Mouse (Mus musculus): ENCODE results near the gene Pigu.

Pigu gene

DNA sequence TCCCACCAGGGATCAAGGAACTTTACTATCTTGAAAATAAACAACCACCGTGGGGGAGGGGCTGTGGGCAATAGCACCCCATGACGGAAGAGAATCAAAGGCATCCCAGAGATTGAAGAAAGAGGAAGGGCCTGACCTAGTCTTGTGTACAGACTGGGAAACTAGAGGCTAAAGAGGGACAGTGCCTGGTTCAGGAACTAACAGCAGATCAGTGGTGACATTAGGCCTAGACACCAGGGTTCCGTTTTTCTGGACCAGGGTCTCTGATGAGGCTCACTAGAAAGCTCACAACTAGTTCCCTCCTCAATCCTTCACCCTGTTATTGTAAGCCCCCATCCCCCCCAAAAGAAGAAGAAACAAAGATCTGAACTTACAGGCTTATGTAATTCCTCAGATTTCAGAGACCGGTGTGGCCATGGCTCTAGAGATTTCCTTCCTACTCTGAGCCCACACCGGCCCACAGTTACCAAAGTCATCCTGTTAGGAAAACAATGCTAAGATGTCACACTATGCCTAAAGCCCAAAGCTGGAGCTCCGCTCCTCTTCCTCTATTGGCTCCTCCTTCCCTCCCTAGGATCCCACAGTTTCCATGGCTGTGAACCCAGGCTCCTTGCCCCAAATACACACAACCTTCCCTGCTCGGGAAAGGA lies 10.5 kb upstream of the Pigu start:
- DNase-seq (ENCODE audit: low spot score in 2 of 2), result no peak

DNA sequence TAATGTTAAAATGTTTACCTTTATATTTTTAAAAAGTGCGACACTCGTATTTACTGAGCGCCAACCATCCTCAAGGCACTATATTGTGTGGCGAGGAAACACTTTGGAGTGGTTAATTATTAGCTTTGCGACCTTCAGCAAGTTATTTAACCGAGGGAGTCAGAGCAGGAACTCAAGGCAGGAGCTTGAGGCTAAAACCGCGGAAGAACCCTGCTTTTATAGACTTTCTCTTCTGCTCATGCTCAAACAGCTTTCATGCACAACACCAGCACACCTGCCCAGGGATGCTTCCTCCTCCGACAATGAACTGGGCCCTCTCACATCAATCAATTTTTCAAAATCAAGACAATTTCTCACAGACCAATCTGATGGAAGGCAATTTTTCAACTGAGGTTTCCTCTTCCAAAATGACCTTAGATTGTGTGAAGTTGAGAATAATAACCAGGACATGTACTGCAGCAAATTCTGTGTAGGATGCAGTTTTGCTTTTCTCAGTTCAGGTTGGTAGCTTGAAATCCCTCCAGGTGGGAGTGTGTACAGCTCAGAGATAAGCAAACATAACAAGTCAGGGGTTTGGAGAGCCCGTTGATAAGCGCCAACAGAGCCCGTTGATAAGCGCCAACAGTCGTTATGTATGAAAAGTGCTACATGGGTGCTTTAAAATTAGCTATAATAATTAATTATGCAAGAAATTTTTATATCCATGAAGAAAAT lies 613 bp upstream of the Pigu start:
- no peak for DNase-seq (ENCODE audit: low spot score in 2 of 2)

DNA sequence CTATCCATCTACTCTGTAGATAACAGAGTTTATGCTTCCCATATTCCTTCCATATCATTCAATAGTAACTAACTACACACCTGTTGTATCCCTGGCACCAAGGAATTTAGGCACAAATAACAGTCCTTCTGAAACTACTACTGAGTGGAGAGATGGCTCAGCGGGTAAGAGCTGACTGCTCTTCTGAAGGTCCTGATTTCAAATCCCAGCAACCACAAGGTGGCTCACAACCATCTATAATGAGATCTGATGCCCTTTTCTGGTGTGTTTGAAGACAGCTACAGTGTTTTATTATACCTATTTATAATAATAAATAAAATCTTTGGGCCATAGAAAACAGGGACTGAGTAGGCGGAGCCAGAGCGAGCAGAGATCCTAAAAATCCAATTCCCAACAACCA lies 2.8 kb downstream of the Pigu start:
- no peak for DNase-seq (ENCODE audit: low spot score in 2 of 2)

DNA sequence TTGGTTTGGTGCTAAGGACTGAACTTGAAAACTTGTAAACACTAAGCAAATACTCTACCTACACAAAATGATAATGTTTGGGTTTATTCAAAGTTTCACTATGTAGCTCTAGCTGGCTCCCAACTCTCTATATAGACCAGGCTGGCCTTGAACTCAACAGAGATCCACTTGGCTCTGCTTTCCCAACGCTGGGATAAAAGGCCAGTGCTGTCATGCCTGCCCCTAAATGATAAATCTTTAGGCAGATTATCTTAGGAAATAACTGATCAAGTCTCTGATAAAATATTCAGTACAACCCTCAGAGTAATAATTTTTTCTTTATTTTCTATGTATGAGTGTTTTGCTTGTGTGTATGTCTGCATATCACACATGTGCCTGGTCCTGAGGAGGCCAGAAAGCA lies 10.6 kb downstream of the Pigu start:
- DNase-seq (ENCODE audit: low spot score in 2 of 2), result no peak

DNA sequence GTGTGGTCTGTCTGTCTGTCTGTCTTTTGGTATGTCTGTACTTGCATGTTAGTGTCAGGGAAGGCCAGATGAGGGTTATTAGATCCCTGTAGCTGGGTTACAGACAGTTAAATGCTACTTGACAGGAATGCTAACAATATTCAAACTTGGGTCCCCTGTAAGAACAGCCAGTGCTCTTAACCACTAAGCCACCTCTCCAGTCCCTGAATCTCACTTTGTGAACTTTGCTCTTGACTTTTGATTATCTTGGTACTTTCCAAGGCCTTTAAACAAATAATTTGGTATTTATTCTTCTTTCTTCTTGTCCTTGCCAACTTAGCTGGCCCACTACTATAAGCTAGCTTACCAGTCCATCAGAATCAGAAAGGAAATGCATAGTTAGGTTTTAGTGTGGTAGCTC lies 17.1 kb downstream of the Pigu start:
- DNase-seq (ENCODE audit: low spot score in 2 of 2), result no peak

DNA sequence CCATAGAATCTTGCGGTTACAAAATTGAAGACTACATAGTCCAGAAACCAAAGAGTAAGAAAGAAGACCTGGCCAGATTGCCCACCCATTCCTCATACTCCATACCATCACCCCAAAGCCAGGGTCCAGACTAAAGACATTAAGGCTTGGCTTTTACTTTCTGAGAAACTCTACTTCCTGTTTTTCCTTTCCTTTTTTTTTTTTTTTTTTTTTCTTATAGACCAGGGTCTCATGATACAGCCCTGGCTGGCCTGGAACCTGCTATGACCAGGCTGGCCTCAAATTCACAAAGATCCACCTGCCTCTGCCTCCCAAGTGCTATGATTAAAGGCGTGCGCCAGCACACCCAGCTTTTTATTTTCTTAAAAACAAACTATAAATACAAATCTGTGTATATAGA lies 21.0 kb downstream of the Pigu start:
- no peak for DNase-seq (ENCODE audit: low spot score in 2 of 2)

DNA sequence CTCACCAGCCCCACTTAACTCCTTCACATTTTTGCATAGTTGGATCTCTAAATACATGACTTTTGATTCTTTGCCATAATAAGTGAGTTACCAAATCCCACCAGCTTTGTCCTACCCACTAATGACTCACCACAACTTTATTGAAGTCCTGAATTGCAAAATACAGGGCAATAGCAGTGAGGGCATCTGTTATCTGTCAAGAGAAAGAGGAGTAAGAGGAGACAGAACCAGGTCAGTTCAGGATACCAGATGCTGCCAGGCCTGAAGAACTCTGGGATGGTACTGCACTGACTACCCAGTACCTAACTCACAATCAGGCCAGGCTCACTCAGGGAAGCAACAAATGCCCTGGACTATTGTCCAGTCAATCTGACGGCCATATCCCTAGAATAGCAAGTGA lies 22.0 kb downstream of the Pigu start:
- DNase-seq (ENCODE audit: low spot score in 2 of 2), result no peak

DNA sequence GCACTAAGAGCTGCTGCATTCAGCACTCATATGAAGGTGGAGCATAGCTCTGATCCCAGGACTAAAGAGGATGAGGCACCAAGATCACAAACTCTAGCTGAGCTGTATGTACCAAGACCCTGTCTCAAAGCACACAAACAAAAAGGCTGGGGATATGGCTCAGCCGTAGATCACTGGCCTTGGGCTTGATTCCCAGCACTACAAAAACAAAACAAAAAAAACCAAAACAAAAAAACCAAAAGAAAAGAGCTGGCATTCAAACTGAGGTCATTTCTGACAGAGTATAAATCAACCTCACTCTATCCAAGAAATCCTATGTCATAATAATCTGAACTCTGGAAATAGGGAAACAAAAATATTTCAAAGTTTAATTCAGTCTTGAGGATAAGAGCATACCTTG lies 23.8 kb downstream of the Pigu start:
- DNase-seq (ENCODE audit: low spot score in 2 of 2), result no peak

DNA sequence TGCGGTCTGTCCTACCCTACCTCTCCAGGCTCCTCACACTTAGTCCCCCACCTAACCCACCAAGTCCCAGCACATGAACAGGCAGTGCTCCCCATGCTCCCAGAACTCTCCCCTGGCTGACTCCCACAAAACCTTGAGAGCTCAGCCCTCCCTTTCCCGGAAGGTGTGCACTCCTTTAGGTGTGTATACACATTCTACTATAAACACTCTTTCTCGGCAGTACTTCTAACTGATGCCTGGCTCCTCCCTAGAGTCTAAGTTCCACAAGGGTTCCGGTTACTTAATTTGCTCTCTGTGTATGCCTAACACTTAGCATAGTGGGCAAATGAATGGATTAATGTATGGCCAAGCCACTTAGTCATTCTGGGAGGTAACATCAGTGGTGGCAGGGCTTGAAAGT lies 25.9 kb downstream of the Pigu start:
- no peak for DNase-seq (ENCODE audit: low spot score in 2 of 2)

DNA sequence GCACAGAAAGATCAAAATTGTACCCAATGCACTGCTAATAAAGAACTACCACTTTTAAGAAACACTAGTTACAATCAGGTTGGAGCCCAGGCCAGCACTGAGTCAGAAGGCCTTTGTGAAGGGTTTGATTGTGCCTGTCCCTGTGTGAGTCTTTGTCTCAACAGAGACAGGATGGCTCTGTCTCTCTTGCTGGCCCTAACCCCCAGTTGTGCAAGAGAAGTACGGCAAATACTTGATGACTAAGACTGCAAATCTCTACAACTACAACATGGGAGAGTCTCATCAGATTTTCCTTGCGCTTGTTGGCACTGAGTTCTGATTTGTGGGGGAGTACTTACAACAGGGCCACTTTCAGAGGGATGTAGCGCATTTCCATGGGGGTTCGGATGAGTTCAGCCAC lies 26.4 kb downstream of the Pigu start:
- DNase-seq (ENCODE audit: low spot score in 2 of 2), result no peak

DNA sequence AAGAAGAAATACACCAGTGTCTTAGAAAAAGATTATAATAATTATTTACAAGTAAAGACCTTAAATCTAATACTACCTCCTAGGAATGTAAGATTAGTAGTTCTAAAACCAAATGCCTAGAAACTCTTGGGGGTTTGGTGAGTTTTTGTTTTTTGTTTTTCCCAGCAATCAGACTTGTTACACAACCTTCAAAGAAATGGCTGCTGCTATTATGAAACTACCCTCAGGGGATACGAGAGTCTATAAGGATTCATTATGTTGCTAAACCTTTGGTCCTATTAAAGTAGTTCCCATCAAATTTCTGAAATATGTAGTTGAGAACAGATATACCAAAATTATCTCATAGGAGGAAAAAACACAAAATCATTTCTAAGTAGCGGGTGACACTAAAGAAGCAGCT lies 27.5 kb downstream of the Pigu start:
- DNase-seq (ENCODE audit: low spot score in 2 of 2), result no peak

DNA sequence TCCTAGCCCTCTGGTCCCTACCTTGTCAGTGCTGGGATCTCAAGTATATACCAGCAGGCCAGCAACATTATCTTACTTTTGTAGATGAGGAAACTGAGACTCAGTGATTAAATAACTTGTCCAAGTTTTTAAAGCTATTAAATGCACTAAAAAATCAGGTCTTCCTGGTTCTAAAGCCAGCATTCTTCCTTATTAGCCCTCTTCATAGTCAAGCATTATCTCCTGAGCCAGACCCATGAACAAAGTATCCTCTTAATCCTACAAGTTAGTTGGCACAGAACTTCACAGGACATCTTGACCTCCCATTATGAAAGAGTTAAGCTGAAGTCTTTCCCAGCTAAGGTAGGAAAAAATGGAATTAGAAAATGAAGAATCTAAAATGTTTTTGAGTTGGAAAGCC lies 28.3 kb downstream of the Pigu start:
- no peak for DNase-seq (ENCODE audit: low spot score in 2 of 2)

DNA sequence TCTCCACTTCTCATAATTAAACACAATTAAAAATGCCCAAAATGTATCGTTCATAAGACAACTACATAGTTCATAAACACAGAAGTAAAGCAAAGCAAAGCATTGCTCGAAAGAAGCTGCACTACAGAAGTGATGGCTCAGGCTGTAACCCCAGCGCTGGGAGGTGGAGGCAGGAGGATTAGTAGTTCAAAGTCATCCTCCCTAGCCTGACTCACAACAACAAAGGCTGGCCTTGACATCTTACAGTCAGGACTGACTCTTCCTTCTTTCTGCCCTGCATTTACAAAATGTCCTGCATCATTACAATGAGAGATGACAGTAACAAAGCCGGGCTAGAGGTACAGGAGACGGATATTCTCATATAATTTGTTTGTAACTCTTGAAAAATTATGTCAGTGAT lies 29.3 kb downstream of the Pigu start:
- no peak for DNase-seq (ENCODE audit: low spot score in 2 of 2)

DNA sequence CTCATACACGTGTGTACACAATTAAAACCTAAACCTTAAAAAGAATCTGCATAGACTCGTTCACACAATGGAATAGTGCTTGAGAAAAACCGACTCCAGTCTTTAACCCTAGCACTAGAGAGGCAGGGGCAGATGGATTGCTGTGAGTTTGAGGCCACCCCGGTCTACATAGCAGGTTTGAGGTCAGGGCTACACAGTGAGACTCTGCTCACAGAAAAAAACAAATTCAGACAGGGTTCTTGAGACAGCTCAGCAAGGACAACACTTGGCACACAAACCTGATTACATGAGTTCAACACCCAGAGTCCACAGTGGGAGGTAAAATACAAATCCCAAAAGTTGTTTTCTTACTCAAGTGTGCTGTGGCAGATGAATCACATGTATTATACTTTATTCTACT lies 31.2 kb downstream of the Pigu start:
- no peak for DNase-seq (ENCODE audit: low spot score in 2 of 2)

DNA sequence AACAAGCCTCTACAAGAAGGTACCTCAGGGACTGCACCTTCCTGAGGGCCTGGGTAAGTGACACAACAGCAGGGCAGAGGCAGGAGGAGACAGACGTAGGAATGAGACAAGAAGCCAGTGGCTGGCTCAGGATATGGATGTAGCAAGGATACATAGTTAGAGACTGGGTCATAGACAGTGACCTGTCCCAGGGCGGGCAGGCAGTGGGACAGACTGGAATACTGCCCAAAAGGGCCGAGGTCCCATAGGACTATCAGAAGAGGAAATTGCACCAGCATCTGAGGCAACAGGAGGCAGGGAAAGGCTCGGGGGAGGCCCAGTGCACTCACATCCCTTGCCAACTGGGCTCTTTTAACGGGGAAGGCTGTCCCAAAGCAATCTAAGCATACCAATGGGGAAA lies 36.6 kb downstream of the Pigu start:
- no peak for DNase-seq (ENCODE audit: low spot score in 2 of 2)

DNA sequence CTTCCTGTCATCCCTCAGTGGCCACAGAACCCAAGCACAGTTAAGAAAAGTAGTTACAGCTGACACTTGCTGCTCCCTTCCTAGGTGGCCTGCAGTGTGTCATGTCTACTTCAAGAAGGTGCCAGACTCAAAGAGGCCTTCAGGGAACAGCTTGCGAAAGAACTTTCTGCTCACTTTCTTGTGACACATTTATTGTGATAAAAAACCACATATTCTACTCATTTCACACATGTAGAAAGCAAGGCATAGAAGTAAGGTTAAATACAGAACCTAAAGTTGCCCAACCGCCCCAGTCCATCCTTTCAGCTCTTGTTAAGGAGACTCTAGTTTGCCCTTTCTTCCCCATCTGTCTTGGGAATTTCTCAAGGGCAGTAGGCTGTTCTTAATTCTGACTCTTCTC lies 38.6 kb downstream of the Pigu start:
- no peak for DNase-seq (ENCODE audit: low spot score in 2 of 2)

DNA sequence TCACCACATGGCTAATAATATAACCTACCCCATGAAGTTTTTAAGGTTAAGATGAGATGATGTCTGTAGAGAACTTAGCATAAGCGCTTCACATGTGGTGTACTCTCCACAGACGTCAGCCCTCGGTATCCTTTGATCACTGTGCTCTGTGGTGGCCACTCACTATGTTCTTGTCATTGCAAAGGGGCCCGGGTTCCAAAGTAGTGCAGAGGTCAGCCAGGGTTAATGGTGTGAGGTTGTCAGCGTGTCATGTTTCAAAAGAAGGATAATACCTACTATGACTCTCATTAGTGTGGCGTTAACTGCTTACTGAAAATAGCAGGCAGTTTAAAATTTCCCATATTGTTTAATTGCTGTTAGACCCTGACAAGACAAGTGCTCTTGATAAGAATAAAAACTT lies 43.6 kb downstream of the Pigu start:
- DNase-seq (ENCODE audit: low spot score in 2 of 2), result no peak

DNA sequence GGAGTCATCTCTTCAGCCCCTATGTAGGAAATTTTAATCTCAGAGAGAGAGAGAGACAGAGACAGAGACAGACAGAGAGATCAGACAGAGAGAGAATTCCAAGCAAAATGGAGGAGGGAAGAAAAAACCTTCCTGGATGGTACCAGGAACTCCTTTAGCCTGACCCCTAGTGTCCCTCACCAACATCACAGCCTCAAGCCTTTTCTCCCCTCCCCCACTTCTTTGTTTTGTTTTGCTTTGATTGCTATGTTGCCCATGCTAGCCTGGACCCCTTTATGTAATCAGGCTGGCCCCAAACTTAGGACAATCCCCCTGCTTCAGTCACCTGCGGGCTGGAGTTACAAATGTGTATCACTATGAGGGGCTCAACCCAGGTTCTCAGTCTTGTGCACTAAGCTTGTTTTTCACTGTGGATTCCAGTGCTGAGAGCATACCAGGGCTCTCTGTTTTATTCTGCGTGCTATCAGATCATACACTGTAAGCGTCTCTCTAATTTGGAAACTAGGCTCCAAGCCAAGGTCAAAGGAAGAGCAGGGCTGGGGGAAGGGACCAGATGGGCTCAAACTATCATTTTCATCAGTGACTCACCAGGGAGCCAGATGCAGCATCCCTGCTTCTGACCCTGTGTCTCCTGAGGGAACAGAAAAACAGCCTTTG lies 48.2 kb downstream of the Pigu start:
- no peak for DNase-seq (ENCODE audit: low spot score in 2 of 2)

DNA sequence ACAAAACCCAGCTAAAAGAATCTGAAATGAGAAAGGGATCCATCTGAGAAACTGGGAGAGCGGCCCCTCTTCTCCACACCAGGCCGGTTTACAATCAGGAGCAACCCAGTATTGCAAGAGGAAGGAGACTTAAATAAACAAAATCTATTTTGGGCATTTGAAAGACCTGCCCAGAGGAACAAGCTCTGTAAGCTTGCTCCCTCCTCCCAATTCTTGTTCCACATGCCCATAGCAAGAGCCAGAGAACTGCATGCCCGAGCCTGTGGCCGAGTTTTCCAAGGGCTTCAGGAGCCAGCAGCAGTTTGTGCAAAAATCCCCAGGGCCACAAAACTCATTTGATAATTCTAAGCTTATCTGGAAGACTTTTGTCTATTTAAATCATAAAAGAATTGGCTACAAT lies 57.7 kb downstream of the Pigu start:
- DNase-seq (ENCODE audit: low spot score in 2 of 2), result no peak

DNA sequence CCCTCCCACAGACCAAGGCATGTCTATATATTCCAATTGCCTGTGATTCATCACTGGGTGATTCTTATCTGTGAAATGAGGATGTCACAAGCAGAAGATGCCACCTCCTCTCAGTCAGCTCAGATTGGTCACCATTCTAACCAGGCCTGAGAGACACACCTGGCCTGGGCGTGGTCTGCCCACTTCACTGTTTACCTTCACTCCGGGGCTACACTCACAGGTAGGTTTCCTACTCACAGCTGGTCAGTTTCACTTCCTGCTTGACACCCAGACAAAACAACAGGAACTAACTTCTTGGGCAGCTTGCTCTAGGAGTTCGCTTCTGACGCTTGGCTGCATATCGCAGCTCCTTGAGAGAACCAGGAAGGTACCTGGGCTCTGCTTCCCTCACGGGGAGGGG lies 61.8 kb downstream of the Pigu start:
- DNase-seq (ENCODE audit: low spot score in 2 of 2), result no peak

DNA sequence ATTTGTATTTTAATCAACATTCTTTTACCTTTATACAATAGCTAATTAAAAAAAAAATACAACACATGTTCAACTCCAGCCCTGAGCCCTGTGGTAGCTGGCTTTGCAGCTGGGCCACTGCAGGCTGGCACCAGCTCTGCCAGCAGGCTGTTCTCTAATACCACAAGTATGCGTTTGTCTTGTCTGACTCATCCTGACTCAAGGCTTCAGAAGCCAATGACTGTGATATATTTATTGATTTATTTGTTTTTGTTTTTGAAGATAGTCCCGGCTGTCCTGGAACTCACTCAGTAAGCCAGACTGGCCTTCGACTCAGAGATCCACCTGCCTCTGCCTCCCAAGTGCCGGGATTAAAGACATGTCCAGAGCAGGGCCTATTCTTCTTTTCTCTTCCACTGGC lies 63.3 kb downstream of the Pigu start:
- no peak for DNase-seq (ENCODE audit: low spot score in 2 of 2)

DNA sequence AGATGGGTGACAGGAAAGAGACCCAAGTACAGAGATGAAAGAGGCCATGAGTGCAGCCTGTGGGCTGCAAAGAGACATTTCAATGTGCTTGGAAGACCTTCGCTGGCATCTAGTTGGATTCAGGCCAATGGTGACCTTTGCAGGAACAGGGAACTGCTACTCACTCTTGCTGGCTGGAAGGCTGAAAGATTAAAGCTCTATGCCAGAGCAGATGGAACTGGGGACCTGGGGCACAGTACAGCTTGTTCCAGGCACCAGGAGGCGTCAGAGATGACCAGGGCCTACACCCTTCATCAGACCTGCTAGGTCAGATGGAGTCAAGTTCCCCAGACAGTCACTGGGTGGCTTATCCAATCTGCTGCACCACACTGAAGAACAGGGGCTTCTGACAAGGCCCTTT lies 63.8 kb downstream of the Pigu start:
- DNase-seq (ENCODE audit: low spot score in 2 of 2), result no peak

DNA sequence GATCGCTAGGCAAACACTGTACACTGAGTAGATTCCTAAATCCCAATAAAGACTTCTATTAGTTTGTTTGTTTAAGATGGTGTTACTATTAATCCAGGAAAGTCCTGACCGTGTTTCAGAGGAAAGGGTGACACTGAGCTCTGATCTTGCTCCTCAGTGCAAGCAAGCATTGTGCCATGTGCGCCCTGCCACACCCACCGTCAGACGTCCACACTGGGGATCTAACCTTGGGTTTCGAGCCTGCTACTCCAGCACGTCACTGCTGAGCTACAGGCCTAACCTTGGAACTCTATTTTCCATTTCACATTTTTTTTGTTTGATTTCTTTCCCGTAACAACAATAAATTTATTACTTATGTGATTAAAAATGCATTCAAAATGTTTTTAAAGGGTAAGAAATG lies 67.2 kb downstream of the Pigu start:
- no peak for DNase-seq (ENCODE audit: low spot score in 2 of 2)
